Mouse (Mus musculus): ENCODE data around the gene Spata13.
A peak's percentile ranks its signal among the peaks of the same experiment; 100 is the strongest.

GRCm38 (mm10) chr14:60784427-60785315 is 150.9 kb downstream of the Spata13 start, which contains the start of gene Mipep:
- peak in 1 of 3 experiments; percentile 14 for TF ChIP-seq MYOG (IDR thresholded peaks at IDR 0.05; ENCODE audit: control insufficient read depth in 1 of 3, insufficient read depth in 1 of 3, insufficient read length in 2 of 3, low read depth in 2 of 3)
- peak; percentile 78 for TF ChIP-seq POLR2A (IDR thresholded peaks at IDR 0.05; ENCODE audit: insufficient read length, low read depth)
- TF ChIP-seq E2F4 (IDR thresholded peaks at IDR 0.05; ENCODE audit: insufficient read depth), result no peak
- TF ChIP-seq TCF3 (IDR thresholded peaks at IDR 0.05; ENCODE audit: insufficient read length, low read depth), result no peak
